Mouse (Mus musculus): ENCODE results near the gene Tmem159.

- TF ChIP-seq CTCF (IDR thresholded peaks at IDR 0.05; ENCODE audit: extremely low read depth, insufficient read length, insufficient replicate concordance, low read depth, low read length) (no peak), POLR2A (IDR thresholded peaks at IDR 0.05; ENCODE audit: low read depth, low read length) (no peak)
Observed at GRCm38 (mm10) chr7:120157575-120158061, 55.5 kb downstream of the Tmem159 start.
